Mouse (Mus musculus): ENCODE results near the gene 1700024P04Rik. TPM values are rescaled to one million over a fixed set of nuclear protein-coding genes. Genes with fewer than 3 reads are reported as not detected.
A peak's percentile ranks its signal among the peaks of the same experiment; 100 is the strongest.

Gene 1700024P04Rik
- total RNA-seq, 1 experiment from 2014 or later: not detected

GRCm38 (mm10) chr13:98963612-98964011 lies 20.8 kb downstream of the 1700024P04Rik start:
- DNase-seq: no peak

GRCm38 (mm10) chr13:98958177-98958576 lies 26.2 kb downstream of the 1700024P04Rik start:
- no peak for DNase-seq

- DNase-seq: no peak
Measured at GRCm38 (mm10) chr13:98956209-98956608, 28.2 kb downstream of the 1700024P04Rik start.

- DNase-seq: no peak
Measured at GRCm38 (mm10) chr13:98955676-98956075, 28.7 kb downstream of the 1700024P04Rik start.

GRCm38 (mm10) chr13:98955226-98955625 lies 29.1 kb downstream of the 1700024P04Rik start:
- DNase-seq: peak; percentile 23

- DNase-seq: no peak
Measured at GRCm38 (mm10) chr13:98953830-98954229, 30.5 kb downstream of the 1700024P04Rik start.

GRCm38 (mm10) chr13:98951951-98952350 lies 32.4 kb downstream of the 1700024P04Rik start:
- DNase-seq: no peak

GRCm38 (mm10) chr13:98948146-98948545 lies 36.2 kb downstream of the 1700024P04Rik start:
- no peak for DNase-seq

- no peak for DNase-seq
Measured at GRCm38 (mm10) chr13:98946434-98946833, 37.9 kb downstream of the 1700024P04Rik start.

GRCm38 (mm10) chr13:98945908-98946307 lies 38.5 kb downstream of the 1700024P04Rik start:
- DNase-seq: no peak

GRCm38 (mm10) chr13:98945381-98945780 lies 39.0 kb downstream of the 1700024P04Rik start:
- DNase-seq: no peak

GRCm38 (mm10) chr13:98944620-98945081 lies 39.7 kb downstream of the 1700024P04Rik start:
- DNase-seq: no peak

GRCm38 (mm10) chr13:98942360-98942759 lies 42.0 kb downstream of the 1700024P04Rik start:
- DNase-seq: no peak

- DNase-seq: no peak
Measured at GRCm38 (mm10) chr13:98941829-98942343, 42.5 kb downstream of the 1700024P04Rik start.

- DNase-seq: no peak
Measured at GRCm38 (mm10) chr13:98937108-98937507, 47.3 kb downstream of the 1700024P04Rik start.

Other genes with a start within 250 kb of the 1700024P04Rik start
- gene Fcho2, start 169.1 kb downstream of the 1700024P04Rik start, total RNA-seq (2021): 50.5 and 67.1 TPM in 2 replicates
- gene Tnpo1, start 58.2 kb downstream of the 1700024P04Rik start, total RNA-seq (2021): 106 and 135 TPM in 2 replicates
- gene Zfp366, start 200.3 kb upstream of the 1700024P04Rik start, total RNA-seq (2021): 4.8 and 6.7 TPM in 2 replicates

Data from adrenal gland, postnatal 25 days (tissue).